Mouse (Mus musculus) stomach, postnatal 0 days (tissue): ENCODE data around the gene Rbm5.

ENCODE experiments used
- CTCF ChIP-seq: IDR thresholded peaks from 2 replicates; pipeline ENCODE4 v1.5.1; 2016; ENCODE audit warnings: antibody characterized with exemption, low read depth, mild to moderate bottlenecking, moderate library complexity
- EP300 ChIP-seq: optimal IDR thresholded peaks from 2 replicates; pipeline ENCODE3; 2016; ENCODE audit warnings: antibody characterized with exemption

DNA sequence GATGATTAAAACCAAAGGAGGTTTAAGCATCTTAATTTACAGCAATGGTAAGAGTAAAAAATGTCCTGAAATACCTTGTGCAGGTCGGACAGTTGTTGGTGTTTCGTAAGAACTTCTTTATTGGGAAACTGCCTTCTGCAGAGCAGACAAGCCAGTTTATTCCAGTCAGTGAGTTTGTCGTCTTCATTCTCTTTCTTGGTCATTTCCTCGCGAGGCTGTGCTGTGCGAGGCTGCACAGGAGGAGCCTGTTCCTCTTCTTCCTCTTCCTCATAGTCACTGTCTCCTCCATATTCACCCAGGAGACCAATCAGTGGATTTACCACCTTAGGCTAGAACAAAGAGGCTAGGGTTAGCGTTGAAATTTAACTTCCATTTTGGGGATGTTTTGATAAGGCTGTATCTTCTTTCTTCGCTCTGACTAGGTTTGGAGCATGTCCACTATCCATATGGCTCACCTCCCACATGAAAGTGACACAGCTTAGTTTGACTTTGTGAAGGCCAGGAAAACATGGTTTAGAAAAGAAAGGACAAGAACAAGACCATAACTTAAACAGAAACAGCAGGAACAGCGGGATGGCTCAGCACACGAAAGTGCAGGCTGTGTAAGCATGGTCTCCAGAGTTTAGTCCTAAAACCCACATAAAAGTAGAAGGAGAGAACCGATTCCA lies 11.9 kb upstream of the Rbm5 start:
- TF ChIP-seq CTCF (no peak), EP300 (no peak)
